Mouse (Mus musculus) G1E (cell line): ENCODE measurements around the gene Gpm6a.

ENCODE experiments used
- CTCF ChIP-seq: IDR thresholded peaks from 2 replicates; pipeline ENCODE4 v1.5.1; 2012; ENCODE audit warnings: low read depth, low read length, inconsistent platforms, mixed read lengths
- GATA1 ChIP-seq: IDR thresholded peaks from 2 replicates; pipeline ENCODE4 v1.6.1; 2012; ENCODE audit warnings: borderline replicate concordance, low read length, inconsistent platforms, mixed read lengths
- GATA2 ChIP-seq: IDR thresholded peaks from 2 replicates; pipeline ENCODE4 v1.6.1; 2012; ENCODE audit warnings: low read depth, low read length, inconsistent platforms, borderline replicate concordance
- TAL1 ChIP-seq: conservative IDR thresholded peaks from 2 replicates; pipeline ENCODE4 v1.6.1; 2012; ENCODE audit warnings: low read depth, low read length, inconsistent platforms, mixed read lengths

- TF ChIP-seq CTCF (no peak), GATA1 (no peak), TAL1 (no peak), GATA2 (no peak)
Observed at GRCm38 (mm10) chr8:55034309-55034708, 79.7 kb downstream of the Gpm6a start.
